Mouse (Mus musculus) brain, embryonic 14.5 days (tissue): ENCODE measurements at regions not wholly inside any gene's neighbourhood (a gene's known extent, or its start where the extent isn't known, plus 50 kb on each side); places are given as distances from the start of the nearest gene placed in this dataset.

Experiments used
- DNase-seq: peaks from one replicate; pipeline ENCODE4 v3.0.0-alpha.2; 2011; ENCODE audit warnings: low read depth
- CTCF ChIP-seq: fragments of 200-500 bp; IDR thresholded peaks from 2 replicates; pipeline ENCODE4 v1.5.1; 2012; ENCODE audit warnings: inconsistent platforms, mild to moderate bottlenecking, moderate library complexity, borderline replicate concordance; ENCODE audit not compliant: insufficient read depth, insufficient read length; ENCODE audit errors: extremely low read depth
- POLR2A ChIP-seq: fragments of 200-500 bp; IDR thresholded peaks from 2 replicates; pipeline ENCODE4 v1.6.1; 2012; ENCODE audit warnings: mild to moderate bottlenecking, inconsistent platforms, borderline replicate concordance; ENCODE audit not compliant: poor library complexity, insufficient read depth, insufficient read length, severe bottlenecking; ENCODE audit errors: extremely low read depth

GRCm38 (mm10) chr13:114523116-114523515 lies 64.4 kb upstream of the Fst start:
- no peak for TF ChIP-seq POLR2A
- peak; percentile 59; the same call in 1 of the 2 replicates for TF ChIP-seq CTCF
- DNase-seq, result peak; percentile 64

GRCm38 (mm10) chr13:114526856-114527255 lies 68.1 kb upstream of the Fst start:
- peak; percentile 64 for DNase-seq
- TF ChIP-seq POLR2A (no peak), CTCF (no peak)

- peak; percentile 41 for DNase-seq
- no peak for TF ChIP-seq CTCF
- TF ChIP-seq POLR2A, result no peak
Measured at GRCm38 (mm10) chr13:114530171-114530774, 71.5 kb upstream of the Fst start.

- TF ChIP-seq POLR2A (no peak), CTCF (no peak)
- peak; percentile 48 for DNase-seq
Measured at GRCm38 (mm10) chr13:114531780-114532179, 73.0 kb upstream of the Fst start.

GRCm38 (mm10) chr13:114532393-114533097 lies 73.8 kb upstream of the Fst start:
- TF ChIP-seq CTCF (no peak), POLR2A (no peak)
- peak; percentile 60 for DNase-seq

GRCm38 (mm10) chr13:114534591-114534990 lies 75.8 kb upstream of the Fst start:
- no peak for TF ChIP-seq POLR2A
- no peak for TF ChIP-seq CTCF
- no peak for DNase-seq

GRCm38 (mm10) chr13:114535721-114536120 lies 77.0 kb upstream of the Fst start:
- DNase-seq, result no peak
- TF ChIP-seq POLR2A (no peak), CTCF (no peak)

- DNase-seq, result no peak
- TF ChIP-seq CTCF (no peak), POLR2A (no peak)
Measured at GRCm38 (mm10) chr13:114571731-114572130, 113.0 kb upstream of the Fst start.

GRCm38 (mm10) chr13:114584566-114584965 lies 125.8 kb upstream of the Fst start:
- no peak for TF ChIP-seq CTCF
- TF ChIP-seq POLR2A, result no peak
- peak; percentile 32 for DNase-seq

- peak; percentile 37 for DNase-seq
- TF ChIP-seq POLR2A, result no peak
- TF ChIP-seq CTCF, result no peak
Measured at GRCm38 (mm10) chr13:114587621-114588020, 128.9 kb upstream of the Fst start.

GRCm38 (mm10) chr13:114603341-114603740 lies 144.6 kb upstream of the Fst start:
- peak; percentile 1 for DNase-seq
- TF ChIP-seq POLR2A, result no peak

GRCm38 (mm10) chr13:114604037-114604694 lies 145.4 kb upstream of the Fst start:
- TF ChIP-seq POLR2A (no peak), CTCF (no peak)
- DNase-seq, result peak; percentile 32

- no peak for DNase-seq
- TF ChIP-seq POLR2A, result no peak
- TF ChIP-seq CTCF, result no peak
Measured at GRCm38 (mm10) chr13:114613909-114614308, 155.2 kb upstream of the Fst start.
